Mouse (Mus musculus): ENCODE measurements around the gene Mphosph10.

Mphosph10 gene

GRCm38 (mm10) chr7:64351087-64351486, 41.0 kb downstream of the Mphosph10 start:
- 31% methylated on average over 4 of the region's 4 CpGs for WGBS

GRCm38 (mm10) chr7:64349147-64349861, 42.8 kb downstream of the Mphosph10 start:
- WGBS: 56% methylated on average over 15 of the region's 15 CpGs

- 100% methylated on average over 1 of the region's 1 CpGs for WGBS
Observed at GRCm38 (mm10) chr7:64347813-64348212, 44.3 kb downstream of the Mphosph10 start.

GRCm38 (mm10) chr7:64332686-64333085, 59.4 kb downstream of the Mphosph10 start:
- 93% methylated on average over 1 of the region's 1 CpGs for WGBS

GRCm38 (mm10) chr7:64331309-64331708, 60.8 kb downstream of the Mphosph10 start:
- 75% methylated on average over 3 of the region's 3 CpGs for WGBS

GRCm38 (mm10) chr7:64327486-64327885, 64.6 kb downstream of the Mphosph10 start:
- WGBS: 86% methylated on average over 4 of the region's 4 CpGs

- 19% methylated on average over 1 of the region's 1 CpGs for WGBS
Observed at GRCm38 (mm10) chr7:64326892-64327291, 65.2 kb downstream of the Mphosph10 start.

Data from cerebral cortex, adult 2 months (tissue).